Mouse (Mus musculus) regulatory T cell (primary cell): ENCODE measurements around the gene Ccl25.

ENCODE experiments used
- in situ Hi-C: fragments of 300-600 bp; cut with MboI, MseI; formaldehyde crosslinking; loops from one replicate; pipeline ENCODE4 v1.15.1; 2025; ENCODE audit warnings: high pct_unique_total_duplicates

Ccl25 gene

DNA sequence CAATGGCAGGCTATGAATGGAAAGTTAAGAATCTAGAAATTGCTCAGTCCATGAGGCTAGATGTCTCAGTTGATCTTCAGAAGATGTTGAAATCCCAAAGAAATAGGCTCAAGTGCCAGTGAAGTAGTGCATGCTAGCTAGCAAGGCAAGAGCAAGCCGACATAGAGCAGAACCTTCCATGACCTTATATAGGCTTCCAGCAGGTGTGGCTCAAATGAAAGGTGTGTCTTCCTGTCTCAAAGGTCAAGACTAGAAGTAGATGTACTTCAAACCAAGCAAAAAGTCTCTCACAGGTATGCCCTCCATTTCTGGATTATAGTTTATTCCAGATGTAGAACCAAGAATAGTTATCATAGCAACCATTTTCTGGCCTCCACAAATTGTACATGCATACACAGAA lies 9.0 kb downstream of the Ccl25 start:
- in situ Hi-C loops = no loop called here

DNA sequence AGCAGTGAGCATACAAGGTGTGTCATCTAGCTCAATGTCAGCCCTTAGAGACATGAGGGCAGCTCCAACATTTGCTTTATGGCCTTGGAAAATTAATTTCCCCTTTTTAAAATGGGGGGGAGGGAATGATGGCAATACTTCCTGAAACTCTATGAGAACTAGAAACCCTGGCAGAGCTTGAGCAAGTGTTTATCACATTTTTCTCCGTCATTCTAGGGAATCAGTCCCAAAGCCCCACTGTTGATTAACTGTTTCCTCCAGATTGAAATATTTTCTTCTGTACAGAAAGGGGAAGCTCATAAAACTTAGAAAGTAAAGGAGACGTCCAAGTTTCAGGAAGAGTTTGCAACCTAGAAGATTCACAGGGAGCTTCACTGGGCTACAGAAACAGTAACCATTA lies 10.7 kb downstream of the Ccl25 start:
- in situ Hi-C loops = no loop called here

DNA sequence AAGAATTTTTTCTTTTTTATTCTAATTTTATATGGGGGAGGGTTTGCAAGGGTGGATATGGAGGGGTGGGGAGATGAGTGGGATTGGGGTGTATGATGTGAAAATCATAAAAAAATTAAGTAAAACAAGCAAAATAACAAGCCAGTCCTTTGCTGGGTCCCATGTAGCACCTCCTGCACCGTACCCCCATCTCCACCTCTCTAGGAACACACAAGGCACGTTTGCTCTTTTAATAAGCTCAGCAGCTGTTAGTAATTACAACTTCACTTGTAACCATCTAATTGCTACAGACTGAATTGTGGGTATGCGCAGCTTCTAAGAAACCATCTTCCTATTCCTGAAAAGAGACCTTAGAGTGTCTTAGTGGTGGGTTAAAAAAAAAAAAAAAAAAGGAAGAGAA lies 15.2 kb downstream of the Ccl25 start:
- in situ Hi-C loops = no loop called here

DNA sequence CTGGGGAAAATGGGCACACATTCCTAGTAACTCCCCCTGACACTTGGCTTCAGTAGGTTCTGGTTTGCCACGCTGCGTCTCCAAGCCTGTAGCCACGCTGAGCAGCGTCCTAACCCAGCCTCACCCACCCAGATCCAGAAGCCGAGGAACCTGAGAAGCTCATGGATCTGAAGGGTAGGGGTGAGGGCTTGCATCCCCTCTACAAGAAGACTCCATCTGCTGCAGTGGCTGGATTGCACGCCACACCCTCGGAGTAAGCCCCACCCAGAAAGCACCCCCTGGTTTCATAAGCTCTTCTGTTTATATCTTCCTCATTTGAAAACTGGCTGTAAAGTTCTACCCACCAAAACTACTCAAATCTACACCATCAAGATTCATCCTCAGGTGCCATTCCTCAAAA lies 22.7 kb downstream of the Ccl25 start:
- in situ Hi-C loops = no loop called here

- in situ Hi-C loops = no loop called here
Observed at GRCm38 (mm10) chr8:4348275-4348674, 23.3 kb downstream of the Ccl25 start.

DNA sequence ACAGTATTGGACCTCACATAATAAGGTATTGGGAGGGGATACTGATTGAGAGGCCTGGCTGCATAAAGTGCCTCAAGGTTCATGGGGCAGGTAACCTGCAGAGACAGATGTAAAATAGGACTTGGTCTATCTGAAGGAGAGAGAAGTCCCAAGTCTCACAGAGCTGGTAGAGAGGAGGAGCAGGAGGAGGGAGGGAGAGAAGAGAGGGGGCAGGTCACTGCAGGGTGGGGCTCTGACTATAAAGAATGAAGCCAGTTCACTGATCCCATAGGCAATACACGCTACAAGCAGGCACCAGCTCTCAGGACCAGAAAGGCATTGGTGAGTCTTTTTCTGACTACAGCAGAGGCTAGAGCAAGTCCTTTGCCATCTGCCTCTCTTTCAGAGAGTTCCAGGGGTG lies 24.3 kb downstream of the Ccl25 start:
- in situ Hi-C loops = no loop called here

- in situ Hi-C loops = loop anchor here (25.0 kb wide), 2 partner anchors 213 to 388 kb away; partner anchors contain the start of genes Cd209c and Cd209g
Observed at GRCm38 (mm10) chr8:4350618-4351017, 25.6 kb downstream of the Ccl25 start.

- in situ Hi-C loops = loop anchor here (25.0 kb wide), 2 partner anchors 215 to 390 kb away; partner anchors contain the start of genes Cd209c and Cd209g
Observed at GRCm38 (mm10) chr8:4352562-4352961, 27.6 kb downstream of the Ccl25 start.

DNA sequence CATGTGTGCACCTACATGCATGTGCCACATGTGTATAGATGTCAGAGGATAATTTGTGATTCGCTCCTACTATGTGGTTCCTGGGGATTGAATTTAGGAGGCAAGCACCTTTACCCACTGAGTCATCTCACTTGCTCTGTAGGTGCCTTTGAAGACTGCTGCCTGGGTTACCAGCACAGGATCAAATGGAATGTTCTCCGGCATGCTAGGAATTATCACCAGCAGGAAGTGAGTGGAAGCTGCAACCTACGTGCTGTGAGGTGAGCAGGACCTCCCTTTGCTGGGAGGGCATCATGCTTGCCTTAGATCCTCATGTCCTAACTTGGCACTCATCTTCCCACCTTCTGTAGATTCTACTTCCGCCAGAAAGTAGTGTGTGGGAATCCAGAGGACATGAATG lies 28.7 kb downstream of the Ccl25 start:
- in situ Hi-C loops = loop anchor here (25.0 kb wide), 2 partner anchors 216 to 391 kb away; partner anchors contain the start of genes Cd209c and Cd209g

- in situ Hi-C loops = loop anchor here (25.0 kb wide), 2 partner anchors 217 to 392 kb away; partner anchors contain the start of genes Cd209c and Cd209g
Observed at GRCm38 (mm10) chr8:4354516-4354915, 29.5 kb downstream of the Ccl25 start.

DNA sequence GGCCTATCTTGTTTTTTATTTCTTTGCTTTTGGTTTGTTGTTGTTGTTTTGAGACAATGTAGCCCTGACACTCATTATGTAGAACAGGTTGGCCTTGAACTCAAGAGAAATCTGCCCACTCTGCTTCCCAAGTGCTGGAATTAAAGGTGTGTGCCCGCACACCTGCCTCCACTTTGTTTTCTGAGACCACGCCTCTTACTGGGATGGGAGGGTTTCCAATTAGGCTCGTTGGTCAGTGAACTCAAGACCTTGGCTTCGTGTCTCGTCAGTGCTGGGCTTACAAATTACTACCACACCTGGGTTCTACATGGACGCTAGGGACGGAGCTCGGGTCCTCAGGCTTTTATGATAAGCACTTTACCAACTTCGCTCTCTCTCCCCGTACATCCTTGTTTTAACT lies 30.4 kb downstream of the Ccl25 start:
- in situ Hi-C loops = loop anchor here (25.0 kb wide), 2 partner anchors 218 to 393 kb away; partner anchors contain the start of genes Cd209c and Cd209g

DNA sequence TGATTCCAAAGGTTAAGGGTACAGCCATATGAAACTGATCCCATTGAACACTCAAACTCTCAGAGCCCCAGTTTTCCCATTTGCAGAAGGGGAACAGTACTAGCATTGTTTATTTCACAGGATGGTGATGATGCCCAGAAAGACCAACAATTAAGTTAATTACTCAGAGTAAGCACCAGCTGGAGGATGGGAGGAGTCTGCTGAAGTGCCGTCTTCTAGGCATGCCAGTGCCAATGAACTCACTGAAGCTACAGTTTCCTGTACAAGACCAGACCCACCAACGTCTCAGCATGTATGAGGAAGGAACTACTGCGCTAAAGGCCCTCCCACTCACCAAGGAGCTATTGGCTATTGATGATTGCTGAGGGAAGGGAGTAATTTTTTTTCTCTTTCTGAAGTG lies 34.4 kb downstream of the Ccl25 start:
- in situ Hi-C loops = loop anchor here (25.0 kb wide), 2 partner anchors 222 to 397 kb away; partner anchors contain the start of genes Cd209c and Cd209g

DNA sequence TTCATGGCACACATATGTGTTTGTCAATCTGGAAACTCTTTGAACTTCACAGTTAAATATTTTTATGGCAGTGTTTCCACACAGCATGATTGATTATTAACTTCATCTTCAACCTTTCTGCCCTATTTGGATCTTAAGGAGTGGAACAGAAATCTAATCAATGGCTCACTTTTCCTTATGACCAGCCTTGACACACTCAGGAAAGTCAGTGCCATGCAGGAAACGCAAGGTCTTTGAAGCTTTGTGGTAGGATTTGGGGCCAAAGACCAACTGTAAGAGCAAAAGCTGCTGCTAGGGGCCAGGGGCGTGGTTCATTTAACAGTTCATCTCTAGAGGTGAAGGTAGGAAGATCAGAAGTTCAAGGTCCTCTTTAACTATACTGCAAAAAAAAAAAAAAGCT lies 35.9 kb downstream of the Ccl25 start:
- in situ Hi-C loops = loop anchor here (5.0 to 25.0 kb wide), 3 partner anchors 84 to 399 kb away; partner anchors contain the start of genes Cd209c, Cd209g and Timm44

DNA sequence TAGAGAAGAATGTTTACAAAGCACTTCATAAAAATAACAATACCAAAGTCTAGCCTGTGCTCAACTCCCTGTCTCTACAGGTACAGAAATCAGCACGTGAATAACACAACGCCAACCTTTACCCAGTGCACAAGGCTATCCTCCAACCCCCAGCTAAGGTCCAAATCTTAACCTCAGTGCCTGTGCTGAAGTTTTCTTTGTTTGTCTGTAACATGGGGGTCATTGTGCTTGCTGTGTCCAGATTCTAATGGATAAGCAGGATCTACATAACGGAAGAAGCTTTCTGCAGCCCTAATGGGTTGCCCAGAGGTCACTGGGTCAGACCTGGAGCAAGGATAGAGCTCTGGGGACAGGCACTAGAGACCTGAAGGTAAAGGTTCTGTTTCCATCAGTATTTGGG lies 41.2 kb downstream of the Ccl25 start:
- in situ Hi-C loops = loop anchor here (25.0 kb wide), 2 partner anchors 229 to 404 kb away; partner anchors contain the start of genes Cd209c and Cd209g

GRCm38 (mm10) chr8:4367808-4368207 lies 42.8 kb downstream of the Ccl25 start:
- in situ Hi-C loops = loop anchor here (25.0 kb wide), 2 partner anchors 231 to 406 kb away; partner anchors contain the start of genes Cd209c and Cd209g

GRCm38 (mm10) chr8:4368470-4368869 lies 43.5 kb downstream of the Ccl25 start:
- in situ Hi-C loops = loop anchor here (25.0 kb wide), 2 partner anchors 231 to 406 kb away; partner anchors contain the start of genes Cd209c and Cd209g

DNA sequence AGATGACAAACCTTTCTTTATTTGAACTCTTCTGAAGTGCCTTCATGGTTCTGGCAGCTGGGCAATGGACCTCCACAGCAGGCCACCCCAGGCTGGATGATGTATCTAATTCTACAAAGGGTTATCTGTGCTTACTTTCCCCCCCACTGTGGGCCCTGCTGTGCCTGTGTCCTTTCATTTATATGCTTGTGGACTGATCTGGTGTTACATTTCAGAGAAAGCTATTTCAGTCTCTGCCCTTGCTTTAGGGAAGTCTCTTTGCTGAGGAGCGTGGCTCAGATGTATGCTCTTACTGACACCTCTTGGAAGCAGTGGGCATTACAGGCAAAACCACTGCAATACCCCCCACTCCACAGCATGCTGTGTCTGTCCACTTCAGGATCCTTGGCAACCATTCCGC lies 45.1 kb downstream of the Ccl25 start:
- in situ Hi-C loops = loop anchor here (25.0 kb wide), 2 partner anchors 233 to 408 kb away; partner anchors contain the start of genes Cd209c and Cd209g

DNA sequence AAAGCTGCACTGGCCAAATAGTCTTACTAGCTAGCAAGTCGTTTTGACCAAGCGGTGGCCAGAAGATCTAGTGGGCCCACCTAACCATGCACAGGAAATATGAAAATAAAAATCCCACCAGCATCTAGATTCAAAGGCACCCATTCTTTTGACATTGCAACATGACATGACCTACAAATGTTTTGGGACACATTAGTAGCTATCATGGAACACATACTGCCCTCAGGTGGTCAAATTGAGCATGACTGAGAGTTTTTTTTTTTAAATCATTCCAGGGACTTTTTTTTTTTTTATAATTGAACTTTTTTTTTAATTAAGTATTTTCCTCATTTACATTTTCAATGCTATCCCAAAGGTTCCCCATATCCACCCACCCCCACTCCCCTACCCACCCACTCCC lies 47.6 kb downstream of the Ccl25 start:
- in situ Hi-C loops = loop anchor here (25.0 kb wide), 2 partner anchors 235 to 410 kb away; partner anchors contain the start of genes Cd209c and Cd209g

DNA sequence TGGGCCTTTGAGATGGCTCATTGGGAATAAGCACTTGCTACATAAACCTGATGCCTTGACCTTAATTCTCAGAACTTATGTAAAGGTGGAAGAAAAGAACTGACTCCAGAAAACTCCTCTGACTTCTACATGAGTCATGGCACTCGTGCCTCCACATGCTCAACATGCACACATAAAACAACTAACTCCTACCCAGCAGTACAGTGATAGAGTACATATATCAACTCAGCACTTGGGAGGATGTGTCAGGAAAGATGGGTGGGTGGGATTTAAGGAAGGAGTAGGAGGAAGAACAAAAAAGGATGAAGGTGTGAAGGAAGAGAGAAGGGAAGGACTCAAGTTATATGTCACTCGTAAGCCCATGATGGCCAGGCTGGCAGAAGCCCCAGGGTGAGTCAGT lies 76.4 kb downstream of the Ccl25 start:
- in situ Hi-C loops = no loop called here

GRCm38 (mm10) chr8:4403960-4404879 lies 79.2 kb downstream of the Ccl25 start:
- in situ Hi-C loops = no loop called here

- in situ Hi-C loops = loop anchor here (5.0 kb wide), 1 partner anchor 187 kb away; no protein-coding TSS in a partner anchor
Observed at GRCm38 (mm10) chr8:4404880-4405261, 79.9 kb downstream of the Ccl25 start.

- in situ Hi-C loops = loop anchor here (5.0 kb wide), 1 partner anchor 184 kb away; no protein-coding TSS in a partner anchor
Observed at GRCm38 (mm10) chr8:4408425-4408824, 83.4 kb downstream of the Ccl25 start.
